Mouse (Mus musculus) layer of hippocampus, postnatal 14 days (tissue): ENCODE measurements around the gene Gm17268. TPM values are rescaled to one million over a fixed set of nuclear protein-coding genes. Genes with fewer than 3 reads are reported as not detected.

Source experiments
- DNase-seq, 2 experiments: peaks; one replicate each; pipeline ENCODE4 v3.0.0; 2021 to 2022; ENCODE audit warnings: low spot score in 2 of 2, mixed read lengths in 1 of 2
- total RNA-seq, 2 experiments: library from RNA; stranded (reverse); gene quantifications; 2 replicates each; pipeline ENCODE4 v1.2.3; 2021

Gm17268 gene
- total RNA-seq, 2 experiments from 2014 or later = not detected

GRCm38 (mm10) chr11:81982191-81982590 is 56.2 kb downstream of the Gm17268 start:
- DNase-seq = no peak

Other genes with a start within 250 kb of the Gm17268 start
- gene 5530401A14Rik, start 177.9 kb downstream of the Gm17268 start, total RNA-seq = under 1 TPM; 0.09 to 0.10 TPM
- 10 to 100 TPM; 56.0 to 64.3 TPM for gene Asic2, start 70.1 kb downstream of the Gm17268 start, total RNA-seq
- gene Ccl2, start 3.0 kb downstream of the Gm17268 start, total RNA-seq = not detected
- gene Ccl7, start 7.2 kb upstream of the Gm17268 start, total RNA-seq = not detected
- gene Ccl11, start 19.3 kb upstream of the Gm17268 start, total RNA-seq = under 1 TPM; 0.83 to 0.95 TPM
- gene Ccl12, start 63.3 kb upstream of the Gm17268 start, total RNA-seq = not detected
- gene Ccl8, start 76.6 kb upstream of the Gm17268 start, total RNA-seq = not detected